Mouse (Mus musculus) kidney, adult 2 months (tissue): Measurements from ENCODE around the gene Slc45a1. TPM values are rescaled to one million over a fixed set of nuclear protein-coding genes. Genes with fewer than 3 reads are reported as not detected.

Source experiments
- DNase-seq: peaks from one replicate; pipeline ENCODE4 v3.0.0; 2021
- H3K27ac ChIP-seq: fragments of 200-500 bp; 2 replicates; pipeline ENCODE4 v1.5.1; 2012; ENCODE audit warnings: low read depth, low read length, control low read depth, inconsistent platforms; ENCODE audit not compliant: insufficient read depth
- H3K27me3 ChIP-seq: fragments of 200-500 bp; replicated peaks from 2 replicates; pipeline ENCODE4 v1.6.1; 2012; ENCODE audit warnings: mild to moderate bottlenecking, moderate library complexity, low read length, inconsistent platforms; ENCODE audit not compliant: control insufficient read depth, insufficient read depth
- H3K36me3 ChIP-seq: fragments of 200-500 bp; 2 replicates; pipeline ENCODE4 v1.6.1; 2012; ENCODE audit warnings: mild to moderate bottlenecking, moderate library complexity, low read length, inconsistent platforms; ENCODE audit not compliant: control insufficient read depth, insufficient read depth
- H3K4me1 ChIP-seq: fragments of 200-500 bp; 2 replicates; pipeline ENCODE4 v1.6.1; 2011; ENCODE audit warnings: low read length; ENCODE audit not compliant: control insufficient read depth, insufficient read depth
- H3K4me3 ChIP-seq: fragments of 200-500 bp; 2 replicates; pipeline ENCODE4 v1.5.1; 2011; ENCODE audit warnings: mild to moderate bottlenecking, low read depth, low read length, control low read depth; ENCODE audit not compliant: insufficient read depth
- CTCF ChIP-seq: fragments of 200-500 bp; conservative IDR thresholded peaks from 2 replicates; pipeline ENCODE4 v1.5.1; 2011; ENCODE audit warnings: low read depth, mild to moderate bottlenecking, control low read depth, low read length, moderate library complexity, mixed read lengths; ENCODE audit not compliant: insufficient read depth, insufficient read length
- POLR2A ChIP-seq: fragments of 200-500 bp; IDR thresholded peaks from one replicate; pipeline ENCODE4 v1.6.1; 2011; ENCODE audit warnings: low read depth, low read length, control low read depth
- WGBS: fragments of 180-500 bp; shearing (Covaris S2); methylation state at CpG from one replicate; pipeline ENCODE4 v1.1.7; 2018; 5-methylcytosine and 5-hydroxymethylcytosine counted together
- polyA plus RNA-seq: library from polyadenylated mRNA; depleted of rRNA; stranded (reverse); fragments of >200 nt; gene quantifications from 2 replicates; pipeline ENCODE4 v1.2.3, GENCODE M21; 2012

Gene Slc45a1
- polyA plus RNA-seq, 1 experiment, result 0.17 TPM

GRCm38 (mm10) chr4:150635568-150635967, 16.4 kb downstream of the Slc45a1 start:
- 73% methylated on average over 10 of the region's 10 CpGs for WGBS
- H3K27ac ChIP-seq, result no peak overlapping the region
- no peak overlapping the region for H3K4me3 ChIP-seq
- no peaks in the 10 kb centered on the region for H3K27me3 ChIP-seq
- no peak for DNase-seq
- no peaks in the 10 kb centered on the region for H3K4me1 ChIP-seq
- TF ChIP-seq CTCF, result no peak
- TF ChIP-seq POLR2A, result no peak
- H3K36me3 ChIP-seq, result no peaks in the 10 kb centered on the region

GRCm38 (mm10) chr4:150629266-150629665, 22.7 kb downstream of the Slc45a1 start:
- DNase-seq, result peak; percentile 41
- TF ChIP-seq CTCF, result no peak
- H3K27ac ChIP-seq, result no peak overlapping the region
- H3K27me3 ChIP-seq, result no peaks in the 10 kb centered on the region
- 38% methylated on average over 11 of the region's 11 CpGs for WGBS
- H3K4me1 ChIP-seq, result no peaks in the 10 kb centered on the region; the same call in 1 of the 2 replicates
- no peaks in the 10 kb centered on the region for H3K36me3 ChIP-seq
- no peak overlapping the region for H3K4me3 ChIP-seq

DNA sequence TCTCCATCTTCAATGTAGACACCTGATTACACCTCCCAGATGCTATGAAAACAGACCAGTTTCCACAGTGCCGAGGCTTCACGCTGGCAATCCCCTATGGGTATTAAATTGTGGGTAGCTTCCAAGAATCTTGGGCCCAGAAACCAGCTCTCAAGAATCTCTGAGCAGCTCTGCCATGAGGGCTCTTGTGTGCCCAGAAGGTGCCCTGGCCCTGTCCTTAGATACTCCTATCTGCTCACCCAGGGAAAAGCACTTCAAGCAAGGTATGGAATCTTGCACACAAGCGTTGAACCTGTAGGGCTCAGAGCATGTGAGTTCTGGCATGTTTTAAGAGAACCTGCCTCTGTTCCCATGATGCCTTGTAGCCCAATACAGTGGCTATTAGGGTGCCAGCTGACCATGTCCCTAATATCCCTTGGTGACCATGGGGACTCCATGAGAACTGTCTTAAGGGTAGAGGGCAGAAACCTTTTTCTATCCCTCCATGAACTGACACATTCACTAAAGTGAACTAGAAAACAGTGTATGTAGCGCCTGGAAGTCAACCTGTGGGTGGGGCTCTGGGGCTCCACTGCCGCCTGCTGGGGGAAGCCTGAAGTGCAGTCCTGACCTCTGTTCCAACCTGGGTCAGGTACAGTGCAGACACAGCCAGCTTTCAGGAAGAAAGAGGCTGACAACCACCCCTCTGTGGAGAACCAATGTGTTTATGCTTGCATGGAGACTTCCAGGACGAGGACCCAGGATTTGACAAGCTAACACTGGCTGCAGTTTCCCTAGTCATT, 25.8 kb downstream of the Slc45a1 start:
- Histone ChIP-seq H3K4me1 (no peaks in the 10 kb centered on the region; the same call in 1 of the 2 replicates), H3K27me3 (no peaks in the 10 kb centered on the region), H3K27ac (no peak overlapping the region), H3K4me3 (no peak overlapping the region), H3K36me3 (no peaks in the 10 kb centered on the region; the same call in 1 of the 2 replicates)
- DNase-seq, result peak; percentile 80
- 32% methylated on average over 6 of the region's 6 CpGs for WGBS
- no peak for TF ChIP-seq POLR2A
- TF ChIP-seq CTCF, result peak; percentile 83

DNA sequence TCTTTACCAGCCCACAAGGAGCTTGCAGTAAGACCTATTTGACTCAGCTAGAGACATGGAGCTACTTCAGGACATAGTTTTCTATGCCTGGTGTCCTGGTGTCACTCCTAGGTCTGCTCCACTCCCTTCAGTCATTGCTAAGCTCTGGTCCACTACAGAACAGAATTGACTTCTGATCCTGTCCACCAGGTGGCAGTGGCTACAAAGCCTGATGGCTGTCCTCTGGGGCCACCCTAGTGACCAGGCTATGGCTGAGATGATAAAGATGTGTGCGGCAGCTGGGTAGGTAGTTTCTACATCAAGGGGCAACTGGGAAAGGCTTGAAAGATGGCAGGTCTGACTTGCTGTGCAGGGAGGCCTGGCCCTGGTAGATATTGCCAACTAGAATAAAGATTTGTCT, 26.5 kb downstream of the Slc45a1 start:
- Histone ChIP-seq H3K27ac (no peak overlapping the region), H3K27me3 (no peaks in the 10 kb centered on the region), H3K36me3 (no peaks in the 10 kb centered on the region; the same call in 1 of the 2 replicates), H3K4me1 (no peaks in the 10 kb centered on the region; the same call in 1 of the 2 replicates), H3K4me3 (no peak overlapping the region)
- no peak for TF ChIP-seq POLR2A
- peak; percentile 87 for TF ChIP-seq CTCF
- peak; percentile 82 for DNase-seq
- 13% methylated on average over 1 of the region's 1 CpGs for WGBS

- 66% methylated on average over 4 of the region's 4 CpGs for WGBS
- Histone ChIP-seq H3K27me3 (no peaks in the 10 kb centered on the region), H3K4me3 (no peak overlapping the region), H3K4me1 (no peaks in the 10 kb centered on the region; the same call in 1 of the 2 replicates), H3K27ac (no peak overlapping the region), H3K36me3 (no peaks in the 10 kb centered on the region; the same call in 1 of the 2 replicates)
- no peak for DNase-seq
- no peak for TF ChIP-seq POLR2A
- no peak for TF ChIP-seq CTCF
These were observed 27.0 kb downstream of the Slc45a1 start for GRCm38 (mm10) chr4:150624933-150625332.

GRCm38 (mm10) chr4:150624214-150624823, 27.7 kb downstream of the Slc45a1 start:
- no peak overlapping the region for H3K4me3 ChIP-seq
- no peaks in the 10 kb centered on the region; the same call in 1 of the 2 replicates for H3K4me1 ChIP-seq
- 33% methylated on average over 11 of the region's 11 CpGs for WGBS
- no peak for TF ChIP-seq POLR2A
- TF ChIP-seq CTCF, result no peak
- H3K36me3 ChIP-seq, result no peaks in the 10 kb centered on the region; the same call in 1 of the 2 replicates
- H3K27me3 ChIP-seq, result no peaks in the 10 kb centered on the region
- no peak for DNase-seq
- H3K27ac ChIP-seq, result no peak overlapping the region

DNA sequence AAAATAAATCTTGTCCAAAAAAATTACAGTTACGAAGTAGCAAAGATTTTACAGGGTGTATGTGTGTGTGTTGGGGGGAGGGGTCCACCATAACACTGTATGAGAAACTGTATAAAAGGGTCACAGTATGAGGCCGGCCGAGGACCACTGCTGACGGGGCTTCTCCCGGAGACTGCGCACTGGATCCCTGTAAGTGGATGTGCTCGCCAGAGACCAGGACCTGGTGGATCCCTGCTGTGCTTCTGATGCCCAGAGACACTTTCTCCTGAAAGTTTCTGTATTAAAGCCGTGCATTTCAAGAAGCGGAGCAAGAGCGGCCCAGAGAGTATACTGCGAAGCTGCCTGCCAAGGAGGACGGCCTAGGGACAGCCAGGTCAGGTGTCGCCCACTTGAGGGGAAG, 29.3 kb downstream of the Slc45a1 start:
- H3K36me3 ChIP-seq, result no peaks in the 10 kb centered on the region; the same call in none of the 2 replicates
- no peak overlapping the region for H3K4me3 ChIP-seq
- no peaks in the 10 kb centered on the region for H3K27me3 ChIP-seq
- H3K27ac ChIP-seq, result no peak overlapping the region
- TF ChIP-seq CTCF, result no peak
- no peak for TF ChIP-seq POLR2A
- H3K4me1 ChIP-seq, result no peaks in the 10 kb centered on the region; the same call in 1 of the 2 replicates
- WGBS, result 92% methylated on average over 13 of the region's 13 CpGs
- DNase-seq, result no peak
